Mouse (Mus musculus) erythroblast, embryonic 14.5 days (primary cell): ENCODE results near the gene Nle1.

Experiments used
- GATA1 ChIP-seq: IDR thresholded peaks from 2 replicates; pipeline ENCODE4 v1.6.1; 2012; ENCODE audit warnings: low read length, inconsistent platforms, mixed read lengths
- TAL1 ChIP-seq: IDR thresholded peaks from 3 replicates; pipeline ENCODE4 v1.6.1; 2012; ENCODE audit warnings: low read length, inconsistent platforms, mixed read lengths

DNA sequence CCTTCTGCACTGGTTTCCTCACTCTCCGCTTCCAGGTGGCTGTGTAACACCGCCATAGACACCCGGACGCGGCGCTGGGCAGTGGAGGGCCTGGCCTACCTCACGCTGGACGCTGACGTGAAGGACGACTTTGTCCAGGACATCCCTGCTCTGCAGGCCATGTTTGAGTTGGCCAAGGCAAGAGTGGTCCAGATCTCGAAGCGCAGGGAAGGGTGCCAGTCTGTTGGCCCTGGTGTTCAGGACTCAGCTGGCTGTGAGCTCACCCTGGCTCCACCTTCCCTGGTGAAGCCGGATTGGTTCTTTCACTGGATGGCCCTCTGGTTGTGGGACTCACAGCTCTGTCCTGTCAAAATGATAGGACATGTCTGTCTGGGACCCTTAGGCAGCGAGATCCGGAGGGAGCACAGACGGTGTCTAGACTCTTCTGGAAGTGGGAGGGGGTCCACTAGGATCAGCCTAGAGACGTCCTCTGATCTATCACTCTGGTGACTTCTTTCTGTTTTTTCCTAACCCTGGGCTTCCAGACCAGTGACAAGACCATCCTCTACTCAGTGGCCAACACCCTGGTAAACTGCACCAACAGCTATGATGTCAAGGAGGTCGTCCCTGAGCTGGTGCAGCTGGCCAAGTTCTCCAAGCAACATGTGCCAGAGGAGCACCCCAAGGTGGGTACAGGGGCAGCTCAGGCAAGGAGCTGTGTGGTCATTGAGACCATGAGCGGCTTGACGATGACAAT, 20.9 kb upstream of the Nle1 start:
- no peak for TF ChIP-seq TAL1
- TF ChIP-seq GATA1 = no peak
